Mouse (Mus musculus) neural tube, embryonic 15.5 days (tissue): Measurements from ENCODE around the gene Elmo1. TPM values are rescaled to one million over a fixed set of nuclear protein-coding genes. Genes with fewer than 3 reads are reported as not detected.

Source experiments
- ATAC-seq: fragments of 200-750 bp; cut with Nextera tagmentation; 2 replicates; pipeline ENCODE4 v1.8.0; 2017; ENCODE audit warnings: mild to moderate bottlenecking, moderate TSS enrichment, moderate library complexity; ENCODE audit not compliant: low FRiP score
- H3K27ac ChIP-seq: fragments of 300-500 bp; sonication (generic); replicated peaks from 2 replicates; pipeline ENCODE4 v1.5.1; 2015; ENCODE audit warnings: mild to moderate bottlenecking, inconsistent platforms
- H3K27me3 ChIP-seq: fragments of 300-500 bp; sonication (generic); replicated peaks from 2 replicates; pipeline ENCODE4 v1.6.1; 2015; ENCODE audit warnings: inconsistent platforms
- H3K36me3 ChIP-seq: fragments of 300-500 bp; sonication (generic); 2 replicates; pipeline ENCODE4 v1.6.1; 2015; ENCODE audit warnings: inconsistent platforms
- H3K4me1 ChIP-seq: fragments of 300-500 bp; sonication (generic); 2 replicates; pipeline ENCODE4 v1.6.1; 2015; ENCODE audit warnings: inconsistent platforms
- H3K4me2 ChIP-seq: fragments of 300-500 bp; sonication (generic); 2 replicates; pipeline ENCODE4 v1.6.1; 2015; ENCODE audit warnings: inconsistent platforms, mild to moderate bottlenecking, moderate library complexity
- H3K4me3 ChIP-seq: fragments of 300-500 bp; sonication (generic); replicated peaks from 2 replicates; pipeline ENCODE4 v1.5.1; 2015; ENCODE audit warnings: mild to moderate bottlenecking, inconsistent platforms
- H3K9ac ChIP-seq: fragments of 300-500 bp; sonication (generic); replicated peaks from 2 replicates; pipeline ENCODE4 v1.6.1; 2015; ENCODE audit warnings: mild to moderate bottlenecking, inconsistent platforms
- H3K9me3 ChIP-seq: fragments of 300-500 bp; sonication (generic); replicated peaks from 2 replicates; pipeline ENCODE4 v1.6.1; 2016; ENCODE audit warnings: inconsistent platforms
- WGBS: fragments of 180-500 bp; shearing (Covaris S2); methylation state at CpG from one replicate; pipeline ENCODE4 v1.1.7; 2015; ENCODE audit warnings: mixed read lengths; 5-methylcytosine and 5-hydroxymethylcytosine counted together
- polyA plus RNA-seq: library from polyadenylated mRNA; unstranded; fragments of >200 nt; fragmentation: Nextera tagmentation; extraction: Ambion mirVana; gene quantifications from 2 replicates; pipeline ENCODE4 v1.2.1, GENCODE M21; 2015

Gene Elmo1
- polyA plus RNA-seq, 1 experiment from 2014 or later: 42.9 TPM

GRCm38 (mm10) chr13:20354604-20354999, 264.2 kb downstream of the Elmo1 start:
- peak; percentile 65; the same call in 1 of the 2 replicates for ATAC-seq
- Histone ChIP-seq H3K36me3 (no peaks in the 10 kb centered on the region), H3K4me2 (peak overlapping the region; percentile 19; the same call in 1 of the 2 replicates), H3K9me3 (no peaks in the 10 kb centered on the region), H3K4me1 (peaks cover 11% of the 10 kb centered on the region), H3K27ac (peak overlapping the region; percentile 56; the same call in 1 of the 2 replicates), H3K9ac (no peak overlapping the region), H3K4me3 (no peak overlapping the region), H3K27me3 (no peaks in the 10 kb centered on the region)
- 28% methylated on average over 5 of the region's 5 CpGs for WGBS

GRCm38 (mm10) chr13:20362541-20362940, 272.1 kb downstream of the Elmo1 start:
- Histone ChIP-seq H3K9me3 (no peaks in the 10 kb centered on the region), H3K4me2 (no peak overlapping the region), H3K27me3 (no peaks in the 10 kb centered on the region), H3K9ac (no peak overlapping the region), H3K36me3 (no peaks in the 10 kb centered on the region), H3K4me3 (no peak overlapping the region), H3K4me1 (peaks cover 10% of the 10 kb centered on the region), H3K27ac (no peak overlapping the region)
- no peak for ATAC-seq
- 83% methylated on average over 2 of the region's 2 CpGs for WGBS

GRCm38 (mm10) chr13:20365828-20366593, 275.6 kb downstream of the Elmo1 start:
- H3K36me3 ChIP-seq: no peaks in the 10 kb centered on the region
- no peak overlapping the region for H3K4me2 ChIP-seq
- no peak overlapping the region for H3K9ac ChIP-seq
- 28% methylated on average over 7 of the region's 7 CpGs for WGBS
- peaks cover 19% of the 10 kb centered on the region for H3K4me1 ChIP-seq
- H3K9me3 ChIP-seq: no peaks in the 10 kb centered on the region
- ATAC-seq: peak; percentile 56; the same call in 1 of the 2 replicates
- H3K27ac ChIP-seq: peak overlapping the region; percentile 37; the same call in 1 of the 2 replicates
- H3K4me3 ChIP-seq: no peak overlapping the region
- H3K27me3 ChIP-seq: no peaks in the 10 kb centered on the region

- peak; percentile 74 for ATAC-seq
- H3K4me3 ChIP-seq: no peak overlapping the region
- peaks cover 23% of the 10 kb centered on the region for H3K4me1 ChIP-seq
- H3K9me3 ChIP-seq: no peaks in the 10 kb centered on the region
- H3K27ac ChIP-seq: peak overlapping the region; percentile 74
- WGBS: 54% methylated on average over 5 of the region's 5 CpGs
- H3K4me2 ChIP-seq: no peak overlapping the region
- H3K36me3 ChIP-seq: no peaks in the 10 kb centered on the region
- H3K9ac ChIP-seq: no peak overlapping the region
- H3K27me3 ChIP-seq: no peaks in the 10 kb centered on the region
These were observed 279.8 kb downstream of the Elmo1 start for GRCm38 (mm10) chr13:20370036-20370802.

GRCm38 (mm10) chr13:20371501-20371900, 281.1 kb downstream of the Elmo1 start:
- no peak overlapping the region for H3K4me2 ChIP-seq
- H3K36me3 ChIP-seq: no peaks in the 10 kb centered on the region
- no peak for ATAC-seq
- H3K4me3 ChIP-seq: no peak overlapping the region
- WGBS: 80% methylated on average over 6 of the region's 6 CpGs
- H3K9me3 ChIP-seq: no peaks in the 10 kb centered on the region
- peaks cover 13% of the 10 kb centered on the region; the same call in 1 of the 2 replicates for H3K4me1 ChIP-seq
- no peak overlapping the region for H3K9ac ChIP-seq
- H3K27ac ChIP-seq: no peak overlapping the region
- H3K27me3 ChIP-seq: no peaks in the 10 kb centered on the region

GRCm38 (mm10) chr13:20372335-20372734, 281.9 kb downstream of the Elmo1 start:
- WGBS: 68% methylated on average over 4 of the region's 4 CpGs
- H3K9ac ChIP-seq: no peak overlapping the region

GRCm38 (mm10) chr13:20378869-20379268, 288.5 kb downstream of the Elmo1 start:
- no peaks in the 10 kb centered on the region for H3K36me3 ChIP-seq
- H3K9me3 ChIP-seq: no peaks in the 10 kb centered on the region
- no peak for ATAC-seq
- 83% methylated on average over 8 of the region's 8 CpGs for WGBS
- no peaks in the 10 kb centered on the region for H3K27me3 ChIP-seq
- H3K4me1 ChIP-seq: no peaks in the 10 kb centered on the region
- H3K27ac ChIP-seq: no peak overlapping the region
- no peak overlapping the region for H3K4me2 ChIP-seq
- H3K4me3 ChIP-seq: no peak overlapping the region
- H3K9ac ChIP-seq: no peak overlapping the region

More at GRCm38 (mm10) chr13:20372335-20372734, 281.9 kb downstream of the Elmo1 start:
- Histone ChIP-seq H3K4me2 (no peak overlapping the region), H3K36me3 (no peaks in the 10 kb centered on the region), H3K4me3 (no peak overlapping the region), H3K27me3 (no peaks in the 10 kb centered on the region), H3K9me3 (no peaks in the 10 kb centered on the region), H3K4me1 (peaks cover 13% of the 10 kb centered on the region; the same call in 1 of the 2 replicates), H3K27ac (no peak overlapping the region)
- no peak for ATAC-seq

GRCm38 (mm10) chr13:20383875-20384274, 293.5 kb downstream of the Elmo1 start:
- Histone ChIP-seq H3K4me1 (no peaks in the 10 kb centered on the region), H3K9me3 (no peaks in the 10 kb centered on the region), H3K27ac (no peak overlapping the region), H3K4me2 (no peak overlapping the region), H3K27me3 (no peaks in the 10 kb centered on the region), H3K4me3 (no peak overlapping the region), H3K36me3 (no peaks in the 10 kb centered on the region), H3K9ac (no peak overlapping the region)
- WGBS: 93% methylated on average over 1 of the region's 1 CpGs
- ATAC-seq: no peak

GRCm38 (mm10) chr13:20384846-20385245, 294.4 kb downstream of the Elmo1 start:
- H3K9ac ChIP-seq: no peak overlapping the region
- no peaks in the 10 kb centered on the region for H3K9me3 ChIP-seq
- H3K27ac ChIP-seq: no peak overlapping the region
- H3K4me2 ChIP-seq: no peak overlapping the region
- no peaks in the 10 kb centered on the region for H3K27me3 ChIP-seq
- ATAC-seq: no peak
- H3K4me1 ChIP-seq: no peaks in the 10 kb centered on the region
- no peaks in the 10 kb centered on the region for H3K36me3 ChIP-seq
- WGBS: 86% methylated on average over 2 of the region's 2 CpGs
- no peak overlapping the region for H3K4me3 ChIP-seq

- Histone ChIP-seq H3K4me2 (no peak overlapping the region), H3K4me1 (no peaks in the 10 kb centered on the region), H3K27me3 (no peaks in the 10 kb centered on the region), H3K4me3 (no peak overlapping the region), H3K27ac (no peak overlapping the region), H3K9me3 (no peaks in the 10 kb centered on the region), H3K36me3 (no peaks in the 10 kb centered on the region), H3K9ac (no peak overlapping the region)
- no peak for ATAC-seq
- WGBS: 91% methylated on average over 2 of the region's 2 CpGs
These were observed 295.0 kb downstream of the Elmo1 start for GRCm38 (mm10) chr13:20385423-20385822.

- Histone ChIP-seq H3K27me3 (no peaks in the 10 kb centered on the region), H3K9ac (no peak overlapping the region), H3K4me3 (no peak overlapping the region), H3K4me1 (no peaks in the 10 kb centered on the region), H3K9me3 (no peaks in the 10 kb centered on the region), H3K4me2 (no peak overlapping the region), H3K27ac (no peak overlapping the region), H3K36me3 (no peaks in the 10 kb centered on the region)
- 84% methylated on average over 4 of the region's 4 CpGs for WGBS
- no peak for ATAC-seq
These were observed 296.2 kb downstream of the Elmo1 start for GRCm38 (mm10) chr13:20386462-20387141.
